Mouse (Mus musculus) G1E (cell line): ENCODE data around the gene Aldh1a1.

Experiments
- CTCF ChIP-seq: IDR thresholded peaks from 2 replicates; pipeline ENCODE4 v1.5.1; 2012; ENCODE audit warnings: low read depth, low read length, inconsistent platforms, mixed read lengths
- GATA1 ChIP-seq: IDR thresholded peaks from 2 replicates; pipeline ENCODE4 v1.6.1; 2012; ENCODE audit warnings: borderline replicate concordance, low read length, inconsistent platforms, mixed read lengths

DNA sequence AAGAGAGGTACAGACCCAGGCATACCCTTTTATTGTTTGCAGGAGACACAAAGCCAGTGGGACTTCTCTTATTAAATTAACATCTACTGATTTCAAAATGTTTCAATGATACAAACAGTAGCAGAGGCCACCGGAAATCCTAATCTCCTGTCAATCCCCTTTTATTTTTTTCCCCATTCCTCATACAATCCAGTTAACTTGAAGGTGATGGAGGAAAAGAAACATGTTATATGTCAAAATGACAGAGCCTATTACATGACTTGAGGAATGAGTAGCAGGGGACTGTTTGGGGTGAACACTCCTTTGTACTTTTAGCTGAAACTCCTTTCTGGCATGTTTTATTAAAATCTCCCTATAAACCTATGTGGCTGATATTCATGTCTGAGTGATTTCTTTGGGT lies 51.3 kb downstream of the Aldh1a1 start:
- no peak for TF ChIP-seq CTCF
- TF ChIP-seq GATA1, result no peak
